Mouse (Mus musculus) left cerebral cortex, adult 18-20 months (tissue): ENCODE results near the gene Tbc1d14. TPM values are rescaled to one million over a fixed set of nuclear protein-coding genes. Genes with fewer than 3 reads are reported as not detected.

Experiments used
- DNase-seq, 2 experiments: peaks; one replicate each; pipeline ENCODE4 v3.0.0; 2021 to 2022; ENCODE audit warnings: low spot score in 2 of 2, mixed read lengths in 1 of 2
- total RNA-seq, 2 experiments: library from RNA; stranded (reverse); gene quantifications; 2 replicates each; pipeline ENCODE4 v1.2.3; 2021

Tbc1d14 gene
- total RNA-seq, 2 experiments from 2014 or later: 71.6 to 73.0 TPM

DNA sequence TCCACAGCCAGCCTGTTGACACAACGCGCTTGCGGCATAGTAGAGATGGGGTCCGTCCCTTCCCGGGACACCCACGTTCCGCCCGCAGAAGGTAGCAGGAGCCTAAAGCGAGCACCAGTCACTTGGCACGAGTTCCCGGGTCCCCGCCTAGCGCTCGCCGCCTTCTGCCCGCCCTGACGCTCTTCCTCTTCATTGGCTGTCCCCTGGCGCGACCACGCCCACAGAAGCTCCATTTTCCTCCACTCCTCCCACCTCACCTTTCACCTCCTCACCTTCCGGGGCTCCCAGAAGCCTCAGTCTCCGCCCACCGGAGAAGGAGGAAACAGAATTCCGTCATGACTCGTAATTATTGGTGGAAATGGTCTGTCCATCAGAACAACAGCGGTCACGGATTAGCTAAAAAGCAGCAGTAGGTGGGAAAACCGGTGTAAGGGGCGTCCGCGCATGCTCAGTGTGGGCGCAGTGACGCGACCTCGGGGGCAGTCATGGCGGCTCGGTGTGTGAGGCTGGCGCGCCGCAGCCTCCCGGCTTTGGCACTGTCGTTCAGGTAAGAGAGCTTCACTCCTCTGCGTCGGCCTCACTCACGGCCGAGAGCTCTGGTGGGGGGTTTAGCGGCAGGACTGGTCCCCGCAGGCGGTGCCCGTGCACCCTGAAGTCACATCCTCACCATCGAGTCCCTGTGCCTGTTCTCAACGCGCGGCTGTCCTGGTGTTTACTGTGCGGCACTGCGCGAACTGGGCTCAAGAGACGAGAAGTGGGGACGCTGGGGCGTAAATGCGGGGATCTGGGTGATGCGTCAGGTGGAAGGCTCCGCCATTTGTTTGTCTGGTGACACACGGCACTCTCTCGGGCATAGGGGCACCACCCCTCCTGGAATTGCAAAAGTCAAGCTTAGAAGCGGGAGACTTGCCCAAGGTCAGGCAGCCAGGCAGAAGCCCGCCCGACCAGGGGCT is 128.1 kb downstream of the Tbc1d14 start, which contains the start of gene Grpel1:
Gene Grpel1, plus strand, starts transcription at position 290 of the 953 bp plus-strand sequence.
- DNase-seq: peak; percentile 97 to 98

DNA sequence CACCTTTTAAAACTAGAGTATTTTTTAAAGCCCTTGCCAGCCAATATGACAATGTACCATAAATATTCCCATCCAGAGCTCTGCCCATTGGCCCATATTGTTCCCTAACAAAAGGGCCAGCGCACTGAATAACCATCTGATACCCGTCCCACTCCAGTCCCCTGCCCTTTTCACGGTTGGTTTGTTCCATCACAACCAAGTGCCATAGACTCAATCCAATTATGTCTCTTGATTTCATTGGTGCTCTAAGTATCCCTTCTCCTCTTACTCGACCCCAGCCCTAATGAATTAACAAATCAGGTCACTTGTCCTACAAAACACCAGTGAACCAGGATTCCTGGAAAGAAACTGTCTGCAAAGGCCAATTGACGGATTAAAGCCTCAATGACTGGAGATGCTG is 129.7 kb downstream of the Tbc1d14 start:
- no peak for DNase-seq

DNA sequence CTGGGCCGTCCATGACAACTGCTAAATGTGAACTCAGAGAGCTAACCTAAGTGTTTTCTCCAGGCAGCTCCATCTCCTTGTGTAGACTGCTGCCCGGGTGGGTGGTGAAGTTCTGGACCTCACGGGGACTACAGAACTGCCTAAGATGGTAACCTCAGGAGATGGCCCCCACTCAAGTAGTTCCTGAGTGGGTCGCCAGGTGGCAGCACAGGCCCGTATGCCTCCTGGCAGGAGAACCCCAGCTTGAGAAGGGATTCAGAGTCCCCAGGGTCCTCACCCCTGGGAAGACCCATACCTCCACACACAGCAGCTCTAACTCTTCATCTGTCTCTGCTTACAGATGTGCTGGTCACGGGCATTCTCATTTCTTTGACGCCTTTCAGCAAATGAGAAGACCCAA is 130.3 kb downstream of the Tbc1d14 start:
- DNase-seq: peak; percentile 75 to 83

DNA sequence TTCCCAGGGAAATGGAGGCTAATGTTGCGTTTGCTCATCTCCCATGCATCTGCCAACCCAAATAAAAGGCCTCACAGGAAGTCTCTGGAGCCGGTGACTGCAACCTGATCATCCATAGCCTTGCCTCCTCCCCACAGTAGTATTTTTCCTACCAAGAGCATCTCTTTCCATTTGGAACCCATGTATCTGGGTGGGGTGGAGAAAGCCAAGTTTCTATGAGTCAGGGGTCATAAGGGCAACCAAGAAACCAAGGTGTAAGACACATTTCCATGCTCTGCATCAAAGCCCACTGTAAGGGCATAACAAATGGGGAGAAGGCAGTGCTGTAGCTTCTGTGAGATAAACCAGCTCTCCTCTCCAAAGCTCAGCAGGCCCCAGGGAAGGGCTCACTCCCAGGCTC is 131.8 kb downstream of the Tbc1d14 start:
- DNase-seq: no peak

DNA sequence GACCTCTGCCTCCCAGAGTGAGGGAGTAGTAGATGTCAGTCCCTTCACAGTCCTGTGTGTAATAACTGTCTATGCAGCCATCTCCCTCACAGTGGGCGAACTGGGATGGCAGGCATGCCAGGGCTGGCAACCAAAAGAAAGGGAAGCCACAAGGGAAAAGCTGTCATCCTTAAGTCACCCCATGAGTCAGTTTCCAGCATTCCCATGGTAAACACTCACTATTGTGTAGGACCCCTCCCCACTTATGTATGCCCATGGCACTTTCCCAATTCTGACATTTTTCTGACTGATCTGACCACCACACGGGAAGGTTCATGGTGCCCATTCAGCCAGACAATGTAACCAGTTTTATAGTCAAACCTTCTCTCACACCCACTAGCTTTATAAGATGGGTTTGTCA is 132.4 kb downstream of the Tbc1d14 start:
- no peak for DNase-seq

DNA sequence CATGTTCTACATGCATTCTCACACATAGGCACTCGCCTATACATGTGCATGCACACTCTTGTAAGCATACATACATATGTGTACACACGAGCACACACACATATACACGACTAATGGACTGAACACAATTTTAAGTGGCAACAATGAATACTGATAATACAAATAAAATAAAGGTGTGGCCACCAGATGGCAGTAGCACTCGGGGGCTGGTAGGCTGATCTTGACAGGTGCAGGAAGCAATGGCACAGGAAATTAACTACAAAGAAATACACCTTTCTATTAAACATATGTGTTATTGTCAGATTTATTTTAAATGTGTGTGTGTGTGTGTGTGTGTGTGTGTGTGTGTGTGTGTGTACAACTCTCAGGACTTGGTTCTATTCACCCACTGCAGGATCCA is 134.2 kb downstream of the Tbc1d14 start:
- peak; percentile 17 to 40 for DNase-seq

DNA sequence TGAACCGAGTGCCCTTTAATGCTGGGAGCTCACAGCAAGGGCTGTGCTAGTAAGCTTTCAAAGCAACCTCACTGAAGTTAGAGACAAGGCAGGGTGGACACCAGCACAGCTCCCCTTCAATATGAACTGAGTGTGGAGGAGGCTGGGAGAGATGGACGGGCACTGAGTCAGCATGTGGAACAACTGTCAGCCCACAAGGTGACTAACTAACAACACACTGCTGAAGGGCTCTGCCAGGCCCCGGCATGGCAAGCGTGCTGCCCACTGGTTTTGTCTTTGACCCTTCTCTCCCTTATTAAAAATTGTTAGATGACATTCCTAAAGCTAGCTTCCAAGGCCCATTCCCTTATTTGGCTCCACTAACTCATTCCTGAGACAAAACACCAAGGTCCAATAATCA is 135.4 kb downstream of the Tbc1d14 start:
- DNase-seq: peak; percentile 11 to 37

DNA sequence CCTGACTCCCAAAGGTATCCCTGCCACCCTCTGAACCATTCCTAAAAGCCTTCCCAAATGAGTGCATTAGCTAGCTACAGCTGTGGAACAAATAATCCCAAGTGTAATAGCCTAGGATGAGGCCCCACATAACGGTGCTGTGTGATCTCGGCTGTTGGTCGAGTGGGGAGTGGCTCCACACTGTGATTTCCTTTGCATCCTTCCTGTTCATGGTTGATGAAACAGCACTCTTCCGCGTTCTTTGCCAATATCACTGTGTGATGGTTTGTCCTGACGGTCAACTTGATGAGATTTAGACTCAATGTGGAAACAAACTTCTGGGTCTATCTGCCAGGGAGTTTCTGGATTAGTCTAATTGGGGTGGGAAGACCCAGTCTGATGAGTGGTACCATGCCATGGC is 140.3 kb downstream of the Tbc1d14 start:
- no peak for DNase-seq

DNA sequence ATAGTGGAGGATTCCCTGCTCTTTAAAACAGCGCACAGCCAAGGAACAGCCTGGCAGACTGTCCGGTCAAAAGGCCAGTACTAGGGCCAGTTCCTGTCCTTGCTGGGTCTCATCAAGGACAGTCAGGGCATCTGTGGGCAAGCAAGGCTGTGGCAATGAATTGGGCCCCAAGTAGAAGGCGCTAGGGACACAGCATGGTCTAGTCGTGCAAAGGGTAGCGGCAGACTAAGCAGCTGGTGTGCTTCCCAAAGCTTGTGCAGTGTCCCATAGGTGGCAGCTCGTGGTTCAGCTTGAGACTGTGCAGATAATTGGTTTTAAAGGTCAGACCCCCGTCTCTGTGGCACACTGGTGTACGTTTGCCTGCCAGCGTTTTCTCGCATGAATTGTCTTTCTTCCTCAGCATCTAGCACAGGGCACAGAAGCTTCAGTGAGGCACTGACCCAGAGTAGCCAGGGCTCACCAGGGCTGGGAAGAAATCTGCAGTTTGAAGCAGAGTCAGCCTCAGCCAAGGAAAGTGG is 141.1 kb downstream of the Tbc1d14 start:
- no peak for DNase-seq

DNA sequence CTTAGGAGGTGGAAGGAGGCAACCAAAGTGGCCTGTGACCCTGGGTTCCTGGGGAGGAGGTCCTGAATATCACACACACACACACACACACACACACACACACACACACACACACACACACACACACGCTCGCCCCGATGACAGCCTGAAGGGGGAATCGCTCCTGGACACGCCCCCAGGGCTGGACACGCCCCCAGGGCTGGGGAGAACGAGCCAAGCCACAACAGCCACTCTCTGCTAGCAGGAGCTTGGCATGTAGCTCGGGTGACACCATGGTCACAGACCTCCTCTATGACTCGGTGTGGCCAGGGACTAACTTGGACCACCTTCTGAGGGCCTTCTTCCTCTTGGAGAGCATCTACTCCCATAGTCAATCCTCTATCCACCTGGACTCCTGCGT is 142.0 kb downstream of the Tbc1d14 start:
- no peak for DNase-seq

DNA sequence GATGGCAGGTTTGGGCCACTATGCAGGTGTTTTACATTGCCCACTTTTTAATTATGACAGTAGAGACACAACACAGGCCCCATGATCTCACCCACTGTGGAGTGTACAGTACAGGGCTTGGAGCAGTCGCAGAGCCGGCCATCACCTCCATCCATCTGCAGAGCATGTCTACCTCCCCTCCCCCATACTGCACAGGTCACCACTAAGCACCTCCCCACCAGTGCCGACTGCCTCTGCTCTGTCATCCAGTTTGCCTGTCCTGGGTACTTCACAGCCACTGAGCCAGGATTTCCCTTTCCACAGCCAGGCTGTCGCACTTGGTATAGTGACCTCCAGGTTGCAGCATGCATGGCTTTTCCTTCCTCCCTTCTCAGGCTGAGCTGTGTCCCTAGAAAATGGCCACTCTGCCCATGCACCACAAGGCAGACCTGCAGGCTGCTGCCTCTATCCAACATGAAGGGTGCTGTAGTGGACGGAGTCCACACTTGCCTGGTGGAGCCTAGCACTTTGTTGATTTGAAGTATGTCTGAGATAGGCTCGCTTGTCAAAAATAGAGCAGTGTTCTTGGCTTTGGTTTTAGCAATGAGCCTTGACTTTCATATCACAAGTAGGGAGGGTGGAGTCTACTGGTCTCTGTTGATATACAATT is 143.2 kb downstream of the Tbc1d14 start:
- DNase-seq: no peak

DNA sequence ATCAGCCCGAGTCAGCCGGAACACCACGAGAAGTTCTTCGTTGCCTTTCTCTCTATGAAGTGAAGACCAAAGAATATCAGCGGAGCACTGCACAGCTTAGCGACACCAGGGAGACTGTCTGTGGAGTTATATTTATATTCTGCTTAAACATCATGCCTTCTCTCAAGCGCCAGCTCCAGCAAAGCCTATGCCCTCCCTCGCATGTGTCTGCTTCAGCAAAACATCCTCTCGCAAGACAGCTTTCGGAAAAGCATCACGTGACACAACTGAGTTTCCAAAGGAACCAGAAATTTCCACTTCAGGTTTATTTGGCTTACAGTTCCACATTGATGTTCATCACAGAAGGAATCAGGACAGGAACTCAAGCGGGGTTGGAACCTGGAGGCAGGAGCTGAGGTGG is 145.2 kb downstream of the Tbc1d14 start:
- DNase-seq: no peak

DNA sequence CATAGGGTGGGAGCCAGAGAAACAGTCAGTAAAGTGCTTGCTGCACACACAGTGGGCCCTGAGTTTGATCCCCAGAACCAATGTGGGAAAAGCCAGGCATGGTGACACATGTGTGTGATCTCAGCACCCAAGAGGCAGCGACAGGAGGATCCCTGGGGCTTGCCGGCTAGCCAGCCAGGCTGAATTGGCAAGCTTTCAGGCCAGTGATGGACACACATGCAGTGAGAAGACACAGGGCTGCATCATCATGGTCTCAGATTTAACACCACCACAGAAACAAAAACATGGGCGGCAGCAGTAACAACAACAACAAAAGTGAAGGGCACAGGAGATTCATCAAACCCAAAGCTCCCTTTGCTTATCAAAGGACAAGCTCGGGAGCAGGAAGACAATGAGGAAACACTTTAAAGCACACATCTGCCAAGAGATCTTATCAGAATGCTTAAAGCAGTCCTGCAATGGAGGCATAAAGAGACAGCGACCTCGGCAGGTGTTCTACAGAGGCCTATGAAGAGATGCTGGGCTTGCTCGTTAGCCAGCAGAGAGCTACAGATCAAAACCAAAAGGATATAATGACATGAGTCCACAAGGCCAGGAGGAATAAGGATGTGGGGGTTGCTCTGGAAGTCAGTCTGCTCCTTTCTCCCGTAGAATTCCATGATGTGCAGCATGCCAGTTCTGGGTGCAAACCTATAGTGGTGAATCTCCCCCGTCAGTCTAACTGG is 146.7 kb downstream of the Tbc1d14 start:
- no peak for DNase-seq

DNA sequence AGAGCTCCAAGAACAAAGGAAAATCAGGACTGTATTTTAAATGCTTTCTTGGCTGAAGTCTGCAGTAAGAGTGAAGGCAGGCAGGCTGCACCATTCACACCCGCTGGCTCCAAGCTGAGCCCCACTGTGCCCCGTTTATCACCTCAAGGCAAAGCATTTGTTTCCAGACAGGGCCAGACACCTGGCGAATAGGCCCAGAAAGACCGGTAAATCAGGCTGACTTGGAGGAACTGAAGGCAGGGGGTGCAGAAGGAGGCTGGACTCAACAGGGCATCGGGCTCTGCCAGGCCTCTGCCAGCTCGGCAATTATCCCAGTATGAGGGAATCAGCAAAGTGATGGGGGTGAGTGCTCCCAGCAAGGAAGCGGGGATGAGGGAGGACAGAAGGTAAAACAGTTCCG is 148.0 kb downstream of the Tbc1d14 start:
- no peak for DNase-seq

DNA sequence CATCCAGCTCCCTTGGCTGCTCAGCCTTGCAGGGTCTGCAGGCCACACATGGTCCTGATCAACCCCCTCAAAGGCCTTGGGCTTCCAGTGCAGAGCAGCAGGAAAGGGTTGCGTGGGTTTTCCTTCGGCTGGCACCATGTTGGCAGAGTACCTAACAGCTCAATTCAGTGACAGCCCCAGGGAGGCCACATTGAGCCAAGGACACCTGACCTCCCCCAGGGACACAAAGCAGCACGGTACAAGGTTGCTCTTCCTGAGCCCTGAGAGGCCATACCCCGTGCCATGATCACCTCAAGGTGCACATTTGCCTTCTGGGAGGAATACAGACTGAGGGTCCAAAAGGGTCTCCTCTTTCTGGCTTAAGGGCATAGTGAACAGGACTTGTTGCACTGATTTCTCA is 148.5 kb downstream of the Tbc1d14 start:
- no peak for DNase-seq

DNA sequence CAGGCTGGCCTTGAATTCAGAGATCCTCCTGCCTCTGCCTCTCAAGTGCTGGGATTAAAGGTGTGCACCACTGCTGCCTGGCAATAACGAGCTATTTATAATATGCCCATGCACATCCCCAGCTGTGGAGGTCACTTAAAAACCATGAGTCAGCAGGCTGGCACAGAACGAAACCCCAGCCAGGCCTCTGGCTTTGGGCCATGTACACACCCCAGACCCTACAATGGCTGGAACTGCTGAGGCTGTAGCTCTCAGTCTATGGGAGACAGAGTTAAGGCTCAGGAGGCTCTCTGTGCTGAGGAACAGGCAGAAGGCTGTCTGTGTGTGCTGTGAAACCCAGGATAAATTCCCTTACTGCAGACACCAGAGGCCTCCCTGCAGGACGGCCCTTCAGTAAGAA is 152.3 kb downstream of the Tbc1d14 start:
- DNase-seq: no peak

Other genes starting within 250 kb of the Tbc1d14 start
- gene Sorcs2, start 195.1 kb downstream of the Tbc1d14 start, total RNA-seq: 10 to 100 TPM; 33.8 to 34.3 TPM
- gene Grpel1, start 128.3 kb downstream of the Tbc1d14 start, total RNA-seq: 10 to 100 TPM; 22.8 to 24.0 TPM
- gene Tada2b, start 109.0 kb downstream of the Tbc1d14 start, total RNA-seq: 10 to 100 TPM; 31.5 to 33.8 TPM
- 1 to 10 TPM in 1 of 2 experiments, under 1 TPM in 1; 0.91 to 1.3 TPM for gene Ccdc96, start 108.7 kb downstream of the Tbc1d14 start, total RNA-seq
- gene D5Ertd579e, start 102.7 kb upstream of the Tbc1d14 start, total RNA-seq: 10 to 100 TPM; 91.9 to 94.7 TPM
- 10 to 100 TPM; 17.5 to 19.6 TPM for gene Bloc1s4, start 155.4 kb upstream of the Tbc1d14 start, total RNA-seq
- 100 to 1,000 TPM; 430 to 460 TPM for gene Mrfap1, start 203.5 kb upstream of the Tbc1d14 start, total RNA-seq
- 10 to 100 TPM; 29.6 to 30.3 TPM for gene Man2b2, start 237.4 kb upstream of the Tbc1d14 start, total RNA-seq